Mouse (Mus musculus) layer of hippocampus, adult 11-12 months (tissue): ENCODE data around the gene Rps29.
A peak's percentile ranks its signal among the peaks of the same experiment; 100 is the strongest.
"Not testable (repeated sequence)": the region's sequence is repeated elsewhere in the genome, so short reads cannot be mapped to it uniquely, and the experiment has no call there.

Experiments
- DNase-seq: peaks from one replicate; pipeline ENCODE4 v3.0.0; 2022; ENCODE audit warnings: low spot score

Rps29 gene

DNA sequence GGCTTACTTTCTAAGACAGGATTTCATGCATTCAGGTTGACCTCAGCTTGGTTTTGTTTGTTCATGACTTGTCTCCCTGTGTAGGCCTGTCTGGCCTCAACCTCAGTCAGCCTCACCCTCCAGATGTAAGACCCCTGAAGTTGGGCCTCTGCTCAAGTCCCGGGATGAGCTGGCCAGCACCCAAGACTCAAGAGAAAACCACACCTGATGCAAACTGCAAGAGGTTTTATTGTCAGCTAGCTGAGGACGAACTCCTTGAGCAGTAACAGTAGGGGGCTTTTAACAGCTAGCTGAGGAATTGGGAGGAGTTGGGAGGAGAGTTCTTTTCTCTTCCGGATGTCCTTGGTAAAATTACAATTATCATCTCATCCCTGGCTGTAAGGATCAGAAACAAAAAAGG lies 18.5 kb upstream of the Rps29 start:
- no peak for DNase-seq

DNA sequence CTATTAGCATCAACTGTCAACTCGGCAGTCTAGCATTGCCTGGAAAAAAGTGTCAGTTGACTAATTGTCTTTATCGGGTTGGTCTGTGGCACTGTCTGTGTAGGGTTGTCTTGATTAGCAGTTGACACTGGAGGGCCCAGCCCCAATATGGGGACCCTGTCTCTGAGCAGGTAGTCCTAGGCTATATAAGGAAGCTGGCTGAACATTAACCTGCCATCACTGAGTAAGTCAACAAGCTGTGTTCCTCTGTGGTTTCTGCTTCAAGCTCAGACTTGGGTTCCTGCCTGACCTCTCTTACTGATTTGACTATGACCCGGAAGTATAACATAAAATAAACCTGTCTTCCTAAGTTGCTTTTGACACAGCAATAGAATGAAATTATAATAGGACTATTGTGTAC lies 17.0 kb upstream of the Rps29 start:
- DNase-seq, result no peak

DNA sequence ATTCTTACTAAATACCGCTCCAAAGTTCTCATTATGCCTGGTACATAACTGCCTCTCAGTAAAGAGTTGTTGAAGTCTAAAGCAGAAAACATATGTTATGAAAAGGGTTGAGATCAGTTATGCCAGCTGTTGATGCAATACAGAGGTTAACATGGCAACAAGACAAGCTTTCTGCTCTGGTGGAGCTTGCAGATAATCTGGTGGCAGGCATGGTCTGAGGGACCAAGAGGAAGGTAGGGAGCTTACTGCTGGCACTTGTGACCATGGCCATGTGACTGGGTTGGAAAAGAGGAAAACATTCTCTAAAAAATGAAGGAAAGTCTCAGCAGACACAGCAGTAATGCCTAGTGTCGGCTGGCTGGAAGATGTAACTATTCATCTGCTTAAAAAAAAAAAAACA lies 12.3 kb upstream of the Rps29 start:
- DNase-seq, result no peak

DNA sequence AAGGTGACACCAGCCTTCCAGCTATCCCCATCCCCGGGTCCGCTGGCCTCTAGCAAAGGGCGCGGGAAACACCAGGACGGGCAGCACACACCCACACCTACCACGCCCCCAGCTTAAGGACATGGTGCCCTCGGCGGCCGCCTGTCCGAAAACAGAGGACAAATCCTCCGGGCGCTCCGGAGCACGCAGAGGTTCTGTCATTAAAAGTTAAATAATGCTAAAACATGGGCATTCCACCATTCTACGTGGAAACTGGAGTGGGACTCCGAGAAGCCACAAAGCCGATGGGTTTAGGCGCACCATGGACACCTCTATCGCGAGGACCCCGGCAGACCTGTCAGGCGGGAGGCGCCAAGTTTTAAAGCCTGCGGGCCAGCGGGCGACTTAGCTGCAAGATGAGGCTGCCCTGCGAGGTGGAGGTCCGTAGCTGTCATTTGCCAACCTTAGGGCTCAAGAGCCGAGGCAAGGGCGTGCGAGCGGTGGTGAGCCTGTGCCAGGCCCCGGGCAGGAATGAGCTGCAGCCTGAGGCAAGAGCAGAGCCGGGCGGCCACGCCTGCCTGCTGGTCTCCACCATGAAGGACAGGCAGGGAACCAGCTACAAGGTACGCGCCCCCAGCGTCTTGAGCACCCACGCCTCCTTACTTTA lies 9.6 kb upstream of the Rps29 start, which contains the start of gene Lrr1:
Gene Lrr1, plus strand, starts transcription at position 354 of the 646 bp plus-strand sequence.
- DNase-seq, result peak; percentile 89

DNA sequence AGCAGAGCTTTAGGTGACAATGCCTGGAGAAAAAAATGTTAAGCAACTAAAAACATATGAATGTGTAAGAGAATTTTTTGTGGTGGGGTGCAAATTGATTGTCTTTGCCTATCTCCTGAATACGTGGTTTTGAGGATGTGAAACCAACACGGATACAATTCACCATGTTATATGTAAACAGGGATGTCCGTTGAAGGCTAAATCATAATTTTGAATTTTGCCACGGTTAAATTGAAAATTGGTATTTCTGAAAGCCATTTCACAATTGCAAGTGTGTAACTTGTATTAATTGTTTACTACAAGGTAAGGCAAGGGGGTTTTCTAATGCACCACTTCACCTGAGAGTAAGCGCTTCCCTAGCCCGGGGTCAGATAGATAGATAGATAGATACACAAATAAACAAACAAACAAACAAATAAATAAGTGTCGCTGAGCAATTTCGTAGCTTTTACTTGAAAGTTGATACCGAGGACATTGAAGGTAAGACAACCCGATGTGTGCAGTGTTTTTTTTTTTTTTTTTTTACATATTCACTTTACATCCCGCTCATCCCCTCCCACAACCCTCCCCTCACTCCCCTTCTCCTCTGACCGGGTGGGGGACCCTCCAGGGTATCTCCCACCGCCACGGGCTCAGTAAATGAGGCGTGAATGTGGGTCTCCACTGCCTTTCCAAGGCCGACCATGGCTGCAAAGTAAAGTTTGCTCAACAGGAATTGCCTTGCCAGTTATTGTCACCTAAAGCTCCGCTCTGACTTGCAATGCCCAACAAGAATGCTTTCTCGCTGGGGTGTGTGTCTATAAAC lies 8.9 kb upstream of the Rps29 start:
- DNase-seq, result no peak

DNA sequence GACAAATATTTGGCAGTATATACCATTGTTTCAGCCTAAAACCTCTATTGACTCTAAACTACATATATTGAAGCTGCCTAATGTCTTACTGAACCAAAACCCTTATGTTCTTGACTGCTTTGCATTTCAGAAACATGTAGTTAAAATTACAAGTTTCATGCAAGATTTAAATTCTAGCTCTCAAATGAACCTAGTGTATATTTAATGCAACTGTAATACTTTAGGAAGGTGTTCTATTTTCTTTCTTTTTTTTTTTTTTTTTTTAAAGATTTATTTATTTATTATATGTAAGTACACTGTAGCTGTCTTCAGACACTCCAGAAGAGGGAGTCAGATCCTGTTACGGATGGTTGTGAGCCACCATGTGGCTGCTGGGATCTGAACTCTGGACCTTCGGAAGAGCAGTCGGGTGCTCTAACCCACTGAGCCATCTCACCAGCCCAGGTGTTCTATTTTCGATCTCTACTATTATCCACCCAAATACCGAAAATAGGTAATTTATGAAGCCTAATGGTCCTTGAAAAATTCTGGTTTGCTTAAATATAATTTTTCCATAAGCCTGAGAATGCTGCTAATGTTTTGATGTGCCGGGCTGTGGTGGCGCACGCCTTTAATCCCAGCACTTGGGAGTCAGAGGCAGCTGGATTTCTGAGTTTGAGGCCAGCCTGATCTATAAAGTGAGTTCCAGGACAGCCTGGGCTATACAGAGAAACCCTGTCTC lies 8.0 kb upstream of the Rps29 start:
- not testable (repeated sequence) for DNase-seq

DNA sequence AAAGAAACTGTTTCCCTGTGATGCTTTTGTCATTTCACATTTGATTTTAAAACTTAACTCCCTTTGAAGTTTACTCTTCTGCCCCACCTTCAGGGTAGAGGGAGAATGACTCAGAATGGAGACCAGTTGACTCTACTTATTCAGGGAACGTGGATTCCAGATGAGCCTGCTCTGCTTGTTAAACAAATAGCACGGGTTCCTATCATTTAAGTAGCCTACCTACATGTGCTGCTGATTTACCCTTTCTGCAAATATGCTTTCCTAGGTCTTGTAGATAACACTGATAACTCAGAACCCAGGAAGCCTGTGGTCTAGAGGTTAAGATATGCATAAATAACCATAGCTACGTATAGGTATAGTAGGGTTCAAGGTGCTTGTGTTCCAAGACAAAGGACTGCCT lies 5.9 kb upstream of the Rps29 start:
- DNase-seq, result no peak

DNA sequence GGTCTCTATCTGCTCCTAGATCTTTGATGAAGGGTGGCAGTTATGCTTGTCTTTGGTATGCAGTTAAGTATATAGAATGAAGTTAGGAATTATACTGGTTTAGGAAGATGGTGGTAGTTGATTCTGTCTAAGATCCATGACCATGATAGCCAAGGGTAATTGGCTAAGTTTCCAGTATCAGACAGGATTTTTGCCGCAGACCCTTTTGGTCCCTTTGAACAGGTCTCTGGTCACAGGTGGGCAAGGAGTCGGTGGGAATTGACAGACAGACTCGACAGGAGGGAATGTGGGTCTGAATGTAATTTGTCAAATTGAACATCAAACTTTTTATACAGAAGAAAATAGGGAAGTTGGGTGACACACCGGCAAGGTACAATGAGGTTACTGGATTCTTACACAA lies 4.6 kb upstream of the Rps29 start:
- not testable (repeated sequence) for DNase-seq

DNA sequence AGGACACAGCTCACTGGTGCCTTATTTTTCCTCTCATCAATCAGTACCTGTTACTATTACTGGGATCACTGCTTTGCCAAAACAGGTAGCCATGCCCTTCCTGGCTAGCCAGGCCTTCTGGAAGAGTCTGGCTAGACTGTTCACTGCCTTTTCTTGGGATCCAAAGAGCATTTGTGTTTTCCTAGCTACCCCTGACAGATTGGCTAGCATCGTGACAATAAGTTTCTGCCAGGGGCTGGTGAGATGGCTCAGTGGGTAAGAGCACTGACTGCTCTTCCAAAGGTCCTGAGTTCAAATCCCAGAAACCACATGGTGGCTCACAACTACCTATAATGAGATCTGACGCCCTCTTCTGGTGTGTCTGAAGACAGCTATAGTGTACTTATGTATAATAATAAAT lies 1.7 kb upstream of the Rps29 start:
- not testable (repeated sequence) for DNase-seq

DNA sequence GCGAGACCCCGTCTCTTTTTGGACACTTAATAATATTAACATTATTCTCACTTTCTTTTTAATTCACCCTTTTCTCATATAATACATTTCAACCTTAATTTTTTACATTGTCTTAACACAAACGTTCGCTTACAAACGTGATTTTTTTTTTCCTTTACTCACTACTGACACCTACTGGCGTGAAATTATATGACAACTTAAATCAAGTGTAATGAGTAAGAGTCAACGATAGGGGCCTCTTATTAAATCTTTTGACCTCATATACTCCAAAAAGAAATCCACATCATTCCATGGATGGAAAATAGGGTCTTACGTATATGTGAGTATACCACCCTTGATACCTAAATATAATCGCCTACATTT lies 573 bp upstream of the Rps29 start:
- DNase-seq, result peak; percentile 24

DNA sequence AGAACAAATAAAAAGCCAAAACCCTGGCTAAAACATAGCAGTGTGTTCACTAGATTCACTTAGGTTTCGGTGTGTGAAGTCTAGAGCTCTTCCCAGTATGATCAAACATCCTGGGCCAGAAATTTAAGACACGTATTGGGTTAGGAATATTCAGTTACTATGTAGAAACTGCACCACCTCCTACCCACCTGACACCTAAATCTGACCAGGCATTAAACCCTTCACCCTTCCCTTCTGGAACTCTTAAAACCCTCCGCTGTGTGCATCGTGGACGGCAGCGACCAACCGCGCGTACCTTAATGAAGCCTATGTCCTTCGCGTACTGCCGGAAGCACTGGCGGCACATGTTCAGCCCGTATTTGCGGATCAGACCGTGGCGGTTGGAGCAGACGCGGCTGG lies 621 bp downstream of the Rps29 start:
- DNase-seq, result no peak

DNA sequence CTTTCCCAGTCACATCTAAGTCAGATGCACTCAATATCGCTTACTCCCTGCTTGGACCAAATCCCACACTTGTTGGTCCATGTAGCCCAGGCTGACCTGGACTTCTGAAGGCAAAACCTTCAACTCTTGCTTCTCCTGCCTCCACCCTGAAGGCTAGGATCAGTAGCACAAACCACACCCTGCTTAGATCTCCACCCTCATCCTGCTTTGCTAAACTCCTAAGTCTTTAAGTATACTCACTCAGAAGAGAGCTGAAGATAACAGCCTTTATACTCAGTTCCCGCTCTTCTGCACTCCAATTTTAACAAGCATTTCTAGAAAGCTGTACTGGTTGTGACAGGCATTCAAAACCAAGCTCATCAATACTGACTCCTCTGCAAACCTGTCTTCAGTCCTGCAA lies 1.9 kb downstream of the Rps29 start:
- DNase-seq, result no peak

DNA sequence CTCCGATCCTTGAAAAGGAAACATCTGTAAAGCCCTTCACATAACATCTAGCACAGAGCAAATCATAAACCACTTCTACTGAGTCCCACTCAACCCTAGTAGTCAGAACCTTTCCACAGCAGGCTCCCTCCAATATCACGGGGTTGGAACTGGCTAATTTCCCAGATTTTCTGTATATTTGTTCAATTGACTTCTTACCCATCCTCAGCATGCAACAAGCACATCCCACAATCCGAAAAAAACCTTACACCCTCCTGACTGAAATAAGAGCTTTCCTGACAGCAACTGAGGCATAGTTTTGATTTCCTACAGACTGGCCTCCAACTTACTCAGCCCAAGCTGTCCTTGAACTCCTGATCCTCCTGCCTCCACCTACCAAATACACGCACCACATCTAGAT lies 2.5 kb downstream of the Rps29 start:
- no peak for DNase-seq

DNA sequence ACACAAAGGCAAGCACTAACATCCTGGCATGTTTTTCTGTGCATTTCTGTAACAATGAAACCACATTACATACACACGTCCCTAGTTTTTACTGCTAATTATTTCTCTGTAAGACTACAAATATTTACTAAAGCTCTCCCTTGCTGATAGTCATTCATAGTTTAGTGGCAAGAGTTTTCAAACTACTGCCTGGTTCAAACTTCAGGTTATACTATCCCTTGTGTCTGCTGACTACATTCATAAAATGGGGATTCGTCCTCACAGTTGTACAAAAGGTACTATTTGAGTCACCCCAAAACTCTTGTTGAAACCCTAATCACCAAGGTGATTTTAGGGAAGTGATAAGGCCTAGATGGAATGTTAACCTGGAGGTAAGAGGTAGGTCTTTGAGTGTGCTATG lies 3.1 kb downstream of the Rps29 start:
- DNase-seq, result no peak

DNA sequence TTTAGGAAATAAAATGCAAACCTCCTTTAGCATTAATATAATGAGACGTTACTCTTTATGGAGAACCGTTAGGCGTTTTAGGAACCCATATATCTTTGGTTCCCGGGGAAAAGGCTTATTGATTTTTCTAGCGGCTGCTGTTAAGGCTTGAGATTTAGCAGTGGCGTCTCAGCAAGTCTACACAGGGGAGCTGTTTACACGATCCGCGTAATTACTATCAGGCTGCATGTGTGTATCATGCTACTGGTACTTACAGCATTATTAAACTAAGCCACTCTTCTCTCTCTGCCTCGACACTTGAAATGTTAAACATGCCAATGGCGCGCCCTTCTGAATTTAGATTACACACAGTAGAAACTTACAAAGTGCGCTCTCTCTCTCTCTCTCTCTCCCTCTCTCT lies 8.9 kb downstream of the Rps29 start:
- DNase-seq, result no peak

DNA sequence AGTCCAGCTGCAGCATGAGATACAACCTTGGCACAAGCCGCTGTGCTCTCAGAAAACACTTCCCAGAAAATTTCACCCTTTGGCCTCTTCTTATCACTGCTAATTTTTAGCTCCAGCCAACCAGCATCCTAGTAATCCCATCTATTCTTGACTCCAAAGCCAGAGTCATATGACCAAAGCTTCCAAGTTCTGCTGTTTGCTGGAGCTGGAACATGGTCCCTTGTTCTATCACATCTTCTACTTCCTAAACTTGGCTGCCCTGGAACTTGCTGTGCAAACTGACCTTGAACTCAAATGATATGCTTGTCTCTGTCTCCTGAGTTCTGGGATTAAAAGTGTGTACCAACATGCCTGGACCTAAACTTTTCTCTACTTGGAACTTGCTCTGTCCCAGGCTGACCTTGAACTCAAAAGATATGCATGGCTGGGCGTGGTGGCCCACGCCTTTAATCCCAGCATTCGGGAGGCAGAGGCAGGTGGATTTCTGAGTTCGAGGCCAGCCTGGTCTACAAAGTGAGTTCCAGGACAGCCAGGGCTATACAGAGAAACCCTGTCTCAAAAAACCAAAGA lies 11.7 kb downstream of the Rps29 start:
- no peak for DNase-seq

DNA sequence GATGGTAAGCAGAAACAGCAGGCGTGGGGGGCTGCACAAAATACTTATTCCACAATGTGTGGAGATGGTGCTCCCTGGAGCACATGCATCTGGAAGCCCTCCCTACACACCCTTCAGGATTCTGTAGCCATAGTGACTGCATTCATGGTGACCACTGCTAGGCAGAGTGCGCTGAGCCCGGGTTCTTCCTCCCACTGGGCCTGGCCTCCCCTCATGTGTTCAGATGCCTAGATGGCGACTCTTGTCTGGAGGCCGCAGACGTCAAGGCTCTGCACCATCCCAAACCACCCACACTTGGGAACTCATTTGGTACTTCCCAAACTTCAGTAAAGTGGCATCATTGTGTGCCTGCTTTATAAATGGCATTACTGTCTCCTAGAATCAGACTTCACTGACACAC lies 15.5 kb downstream of the Rps29 start:
- no peak for DNase-seq

DNA sequence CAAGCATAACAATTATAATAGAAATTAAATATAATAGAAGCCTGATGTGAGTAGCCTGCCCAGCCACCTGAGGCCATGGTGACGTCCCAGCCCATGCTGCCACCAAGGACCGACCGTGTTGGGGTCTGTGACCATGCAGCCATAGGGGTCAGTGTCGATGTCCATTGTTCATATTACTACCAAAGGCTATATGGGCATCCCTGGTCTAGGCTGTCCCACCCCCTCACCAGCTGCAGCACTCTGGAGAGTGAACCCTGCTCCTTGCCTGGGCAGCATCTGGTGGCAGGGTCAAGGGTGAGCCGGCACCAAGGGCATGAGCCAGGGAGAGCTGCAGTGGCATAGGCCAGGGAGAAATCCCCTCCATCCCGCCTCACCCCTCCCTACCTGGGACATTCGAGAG lies 19.1 kb downstream of the Rps29 start:
- DNase-seq, result no peak

DNA sequence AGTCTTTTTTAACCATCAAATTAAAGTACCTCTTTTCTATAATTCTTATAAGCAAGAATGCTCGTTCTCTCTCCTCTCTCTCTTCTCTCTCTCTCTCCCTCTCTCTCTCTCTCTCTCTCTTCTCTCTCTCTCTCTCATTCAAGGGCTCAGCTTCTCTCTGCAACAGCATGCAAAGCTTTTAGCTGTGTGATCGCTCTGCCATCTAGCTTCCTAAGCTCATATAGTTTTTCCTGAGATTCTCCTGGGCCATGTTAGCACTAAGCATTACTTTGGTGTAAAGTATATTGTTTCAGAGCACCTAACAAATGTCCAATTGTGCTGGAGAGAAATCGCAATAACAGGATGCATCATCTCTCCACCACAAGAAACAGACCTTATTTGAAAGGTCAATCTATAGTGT lies 19.8 kb downstream of the Rps29 start:
- no peak for DNase-seq

DNA sequence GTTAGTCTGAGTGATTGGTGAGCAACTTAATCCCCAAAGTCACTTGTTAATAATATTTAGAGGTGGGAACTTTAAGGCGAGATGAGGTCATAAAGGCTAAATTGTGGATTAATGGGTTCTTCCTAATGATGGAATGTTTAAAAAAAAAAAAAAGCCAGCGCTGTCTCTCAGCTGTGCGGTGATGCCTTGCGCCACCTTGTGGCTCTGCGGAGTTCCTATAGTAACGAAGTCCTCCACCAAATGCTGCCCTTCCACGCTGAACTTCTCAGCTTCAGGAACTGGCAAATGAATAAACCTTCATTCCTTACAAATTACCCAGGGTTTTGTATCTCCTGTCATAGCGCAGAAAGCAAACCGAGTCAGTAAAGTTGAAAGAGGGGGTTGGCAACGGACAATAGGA lies 27.0 kb downstream of the Rps29 start:
- DNase-seq, result peak; percentile 51

DNA sequence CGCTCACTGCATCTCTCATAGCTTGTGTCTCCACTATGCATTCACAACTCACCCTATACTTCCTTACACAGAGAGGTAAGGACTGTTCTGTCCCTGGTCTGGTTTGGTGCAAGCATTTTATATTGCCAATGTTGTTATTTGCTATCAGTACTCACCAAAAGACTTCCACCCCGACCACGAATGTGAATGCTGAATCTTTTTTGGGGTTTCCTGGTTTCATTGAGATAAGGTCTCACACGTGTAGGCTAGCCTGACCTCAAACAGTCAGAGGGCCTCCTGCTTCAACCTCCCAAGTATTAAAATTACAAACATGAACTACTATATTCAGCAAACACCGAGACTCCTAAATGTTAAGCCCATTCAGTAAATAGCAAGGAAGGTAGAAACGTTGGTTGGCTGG lies 27.7 kb downstream of the Rps29 start:
- no peak for DNase-seq

DNA sequence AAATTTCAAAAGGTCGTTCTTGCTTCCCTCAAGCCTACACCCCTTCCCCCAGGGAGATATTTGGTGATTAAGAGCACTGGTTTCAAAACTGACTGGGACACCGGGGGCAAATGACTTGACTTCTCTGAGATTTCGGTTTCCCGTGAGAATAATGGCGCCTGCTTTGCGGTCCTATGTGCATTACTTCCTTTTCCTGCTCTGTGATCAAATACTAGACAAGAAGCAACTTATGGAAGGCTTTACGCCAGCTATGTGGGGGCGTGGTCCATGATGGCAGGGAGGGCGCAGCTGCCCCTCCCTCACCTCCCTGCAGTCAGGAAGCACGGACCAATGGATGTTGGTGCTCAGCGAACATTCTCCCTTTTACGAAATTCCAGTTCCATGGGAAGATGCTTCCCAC lies 28.5 kb downstream of the Rps29 start:
- DNase-seq, result no peak
